Mouse (Mus musculus): ENCODE measurements around the gene Kel. TPM values are rescaled to one million over a fixed set of nuclear protein-coding genes. Genes with fewer than 3 reads are reported as not detected.

The Kel gene
- total RNA-seq, 4 experiments from 2014 or later, result not detected

GRCm38 (mm10) chr6:41646220-41646619, 57.9 kb downstream of the Kel start:
- no peak for DNase-seq (ENCODE audit: low spot score in 2 of 2)

- no peak for DNase-seq (ENCODE audit: low spot score in 2 of 2)
Observed at GRCm38 (mm10) chr6:41643227-41643626, 60.9 kb downstream of the Kel start.

GRCm38 (mm10) chr6:41642765-41643164, 61.4 kb downstream of the Kel start:
- DNase-seq (ENCODE audit: low spot score in 2 of 2), result no peak

GRCm38 (mm10) chr6:41641173-41641866, 62.8 kb downstream of the Kel start:
- DNase-seq (ENCODE audit: low spot score in 2 of 2), result no peak

GRCm38 (mm10) chr6:41640449-41640848, 63.7 kb downstream of the Kel start:
- no peak for DNase-seq (ENCODE audit: low spot score in 2 of 2)

- DNase-seq (ENCODE audit: low spot score in 2 of 2), result no peak
Observed at GRCm38 (mm10) chr6:41637927-41638506, 66.1 kb downstream of the Kel start.

- DNase-seq (ENCODE audit: low spot score in 2 of 2), result no peak
Observed at GRCm38 (mm10) chr6:41637393-41637792, 66.7 kb downstream of the Kel start.

Other genes starting within 250 kb of the Kel start
- not detected for gene Prss1, start 245.4 kb downstream of the Kel start, total RNA-seq (2022)
- not detected for gene Prss2, start 182.6 kb downstream of the Kel start, total RNA-seq (2022)
- gene Ephb6, start 98.9 kb downstream of the Kel start, total RNA-seq (2022), result 100 to 1,000 TPM; 120 to 138 (median 128) TPM
- gene Trpv6, start 67.9 kb downstream of the Kel start, total RNA-seq (2022), result 1 to 10 TPM; 2.3 to 2.8 (median 2.6) TPM
- gene Trpv5, start 23.6 kb downstream of the Kel start, total RNA-seq (2022), result not detected
- gene Llcfc1, start 19.9 kb downstream of the Kel start, total RNA-seq (2022), result not detected
- not detected for gene Olfr459, start 70.8 kb upstream of the Kel start, total RNA-seq (2022)
- not detected for gene Pip, start 143.2 kb upstream of the Kel start, total RNA-seq (2022)
- gene Sval2, start 148.7 kb upstream of the Kel start, total RNA-seq (2022), result not detected
- gene Sval1, start 247.3 kb upstream of the Kel start, total RNA-seq (2022), result not detected